Mouse (Mus musculus) ES-E14 (cell line): ENCODE data around the gene Spop.

Experiments used
- CHD2 ChIP-seq: IDR thresholded peaks from 2 replicates; pipeline ENCODE4 v1.6.1; 2014; ENCODE audit warnings: mild to moderate bottlenecking, low read depth, low read length, inconsistent platforms
- HCFC1 ChIP-seq: IDR thresholded peaks from 2 replicates; pipeline ENCODE4 v1.6.1; 2012; ENCODE audit warnings: low read length, inconsistent platforms, borderline replicate concordance; ENCODE audit not compliant: insufficient read depth
- MAFK ChIP-seq: IDR thresholded peaks from 2 replicates; pipeline ENCODE4 v1.6.1; 2014; ENCODE audit warnings: mild to moderate bottlenecking, low read depth, low read length, inconsistent platforms; ENCODE audit not compliant: insufficient read depth
- ZC3H11A ChIP-seq: IDR thresholded peaks from 2 replicates; pipeline ENCODE4 v1.6.1; 2012; ENCODE audit warnings: low read depth, mild to moderate bottlenecking, inconsistent platforms, low read length, borderline replicate concordance
- ZNF384 ChIP-seq: IDR thresholded peaks from 2 replicates; pipeline ENCODE4 v1.6.1; 2012; ENCODE audit warnings: low read depth, low read length, inconsistent platforms

DNA sequence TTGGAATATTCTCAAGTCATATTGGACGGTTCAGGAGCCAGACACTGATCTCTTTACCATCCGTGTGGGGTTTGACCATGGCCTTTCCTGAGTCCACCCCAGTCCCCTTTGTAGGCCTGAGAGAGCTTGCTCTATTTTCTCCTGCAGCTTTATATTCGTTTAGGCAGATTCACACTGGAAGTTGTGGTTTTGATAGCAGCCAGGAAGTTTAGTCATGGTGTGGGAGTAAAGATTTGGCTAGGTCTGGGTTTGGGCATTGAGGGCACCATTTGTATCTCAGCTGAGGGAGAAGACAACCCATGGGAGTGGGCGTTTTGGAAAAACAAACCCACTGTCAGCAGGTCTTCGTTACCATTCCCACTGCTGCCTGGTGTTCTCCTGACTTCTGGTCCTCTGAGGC is 34.3 kb upstream of the Spop start:
- TF ChIP-seq ZNF384 (no peak), CHD2 (no peak), MAFK (no peak), ZC3H11A (no peak), HCFC1 (no peak)
